Mouse (Mus musculus): ENCODE data around the gene Cops3. TPM values are rescaled to one million over a fixed set of nuclear protein-coding genes. Genes with fewer than 3 reads are reported as not detected.

Cops3 gene
- total RNA-seq, 2 experiments from 2014 or later = 64.3 to 70.6 TPM

- intact Hi-C loops (cut with DNase I) = no loop called here
- DNase-seq (ENCODE audit: low spot score in 2 of 2) = no peak
Measured at GRCm38 (mm10) chr11:59813276-59813675, 26.4 kb downstream of the Cops3 start.

DNA sequence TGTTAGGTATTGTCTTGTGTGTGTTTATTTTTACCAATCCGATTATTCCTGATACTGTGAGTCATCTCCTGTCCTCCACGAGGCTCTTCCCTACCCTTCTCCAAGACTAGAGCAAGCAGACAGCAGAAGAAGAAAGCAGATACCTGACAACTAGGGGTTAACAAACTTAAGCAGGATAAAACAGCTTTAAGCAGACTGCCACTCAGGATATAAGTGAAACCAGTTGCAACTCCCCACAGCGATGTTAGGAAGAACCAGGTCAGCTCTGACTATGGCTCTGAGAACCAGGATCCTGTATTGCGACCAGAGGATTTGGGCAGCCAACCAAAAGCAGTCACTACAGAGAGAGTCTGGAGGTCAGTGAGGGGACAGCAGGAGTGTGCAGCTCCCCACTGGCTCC is 28.4 kb downstream of the Cops3 start:
- no peak for DNase-seq (ENCODE audit: low spot score in 2 of 2)
- intact Hi-C loops (cut with DNase I) = no loop called here

DNA sequence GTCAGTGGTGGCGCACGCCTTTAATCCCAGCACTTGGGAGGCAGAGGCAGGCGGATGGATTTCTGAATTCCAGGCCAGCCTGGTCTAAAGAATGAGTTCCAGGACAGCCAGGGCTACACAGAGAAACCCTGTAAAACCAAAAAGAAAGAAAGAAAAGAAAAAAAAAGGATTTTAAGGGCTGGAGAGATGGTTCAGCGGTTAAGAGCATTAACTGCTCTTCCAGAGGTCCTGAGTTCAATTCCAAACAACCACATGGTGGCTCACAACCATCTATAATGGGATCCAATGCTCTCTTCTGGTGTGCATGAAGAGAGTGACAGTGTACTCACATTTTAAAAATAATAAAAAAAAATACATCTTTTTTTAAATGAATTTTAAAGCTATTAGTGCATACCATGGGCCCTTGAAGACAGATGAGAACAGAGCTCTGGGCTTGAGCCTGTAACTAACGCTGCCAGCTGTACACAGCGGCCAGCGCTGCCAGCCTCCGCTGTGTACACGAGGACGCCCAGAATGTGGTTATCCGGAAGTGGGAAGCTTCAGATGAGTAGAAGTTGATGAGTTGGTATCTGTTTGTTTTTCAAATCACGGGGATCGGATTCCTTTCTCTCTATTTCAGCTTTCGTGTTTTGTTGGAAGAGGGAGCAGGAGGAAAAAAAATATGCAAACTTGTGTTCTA is 29.0 kb downstream of the Cops3 start:
- intact Hi-C loops (cut with DNase I) = no loop called here
- DNase-seq (ENCODE audit: low spot score in 2 of 2) = no peak

DNA sequence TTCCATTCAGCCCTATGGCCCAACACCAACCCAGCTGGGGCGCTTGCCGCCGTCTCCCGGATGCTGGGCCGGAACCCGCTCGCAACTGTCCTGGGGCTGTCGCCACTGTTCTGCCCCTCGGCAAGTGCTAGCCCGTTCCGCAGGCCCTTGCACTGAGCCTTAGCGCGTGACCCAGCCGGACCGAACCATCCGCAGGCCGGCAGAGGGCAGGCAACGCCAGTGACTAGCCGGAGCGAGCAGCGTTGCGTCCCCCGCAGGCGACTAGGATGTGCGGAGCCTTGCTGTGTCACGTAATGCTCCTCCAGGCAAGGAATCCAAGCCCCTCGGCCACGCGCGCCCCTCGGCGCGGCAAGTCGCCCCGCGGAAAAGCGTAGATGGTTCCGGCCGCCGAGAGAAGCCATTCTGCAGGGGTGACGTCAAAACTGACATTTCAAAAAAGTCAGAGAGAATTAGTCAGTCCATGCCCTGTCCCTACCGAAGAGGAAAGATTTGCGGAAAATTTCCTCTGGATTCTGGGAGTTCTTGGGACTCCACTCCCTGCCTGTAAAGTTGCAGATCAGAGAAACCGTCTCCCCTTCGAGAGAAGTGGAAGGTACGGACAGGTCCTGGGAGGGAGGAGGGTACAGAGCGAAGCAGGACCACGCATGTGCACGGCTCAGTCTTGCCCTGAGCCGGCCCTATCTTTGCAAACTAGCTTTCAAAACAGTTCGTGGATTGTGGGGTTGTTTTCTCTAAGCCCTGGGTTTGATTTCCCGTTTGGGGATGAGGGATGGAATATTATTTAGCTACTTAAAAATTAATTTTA is 29.8 kb downstream of the Cops3 start, which contains the start of gene Flcn:
Gene Flcn, minus strand, starts transcription at position 347 of the 805 bp plus-strand sequence.
- intact Hi-C loops (cut with DNase I) = no loop called here
- DNase-seq (ENCODE audit: low spot score in 2 of 2) = peak; percentile 89

DNA sequence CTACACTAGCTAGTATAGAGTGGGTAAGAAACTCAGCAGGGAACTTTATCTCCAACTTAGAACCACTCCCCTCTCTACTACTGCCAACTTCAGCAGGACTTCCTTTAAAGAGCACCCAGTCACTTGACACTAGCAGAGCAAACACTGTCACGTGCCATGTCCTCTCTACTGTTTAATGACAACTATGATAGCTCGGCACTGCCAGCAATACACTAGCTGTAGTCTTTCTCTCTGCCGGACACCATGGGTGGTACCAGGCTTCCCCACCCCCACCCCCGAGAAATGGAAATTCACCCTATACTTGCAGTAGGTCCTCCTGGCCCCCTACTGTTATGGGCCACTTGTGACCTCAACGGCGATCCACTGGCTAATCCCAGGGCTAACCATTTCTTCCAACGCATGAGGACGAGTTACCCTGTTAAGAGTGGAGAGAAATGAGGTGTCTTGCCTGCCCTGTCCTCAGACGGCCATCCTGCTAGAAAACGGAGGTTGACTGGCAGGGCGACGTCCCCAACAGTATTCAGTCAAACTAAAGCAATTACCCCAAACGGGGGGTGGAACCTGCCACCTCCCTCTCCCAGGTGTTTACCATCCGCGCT is 30.5 kb downstream of the Cops3 start:
- peak in 1 of 2 experiments; percentile 14 for DNase-seq (ENCODE audit: low spot score in 2 of 2)
- intact Hi-C loops (cut with DNase I) = no loop called here

DNA sequence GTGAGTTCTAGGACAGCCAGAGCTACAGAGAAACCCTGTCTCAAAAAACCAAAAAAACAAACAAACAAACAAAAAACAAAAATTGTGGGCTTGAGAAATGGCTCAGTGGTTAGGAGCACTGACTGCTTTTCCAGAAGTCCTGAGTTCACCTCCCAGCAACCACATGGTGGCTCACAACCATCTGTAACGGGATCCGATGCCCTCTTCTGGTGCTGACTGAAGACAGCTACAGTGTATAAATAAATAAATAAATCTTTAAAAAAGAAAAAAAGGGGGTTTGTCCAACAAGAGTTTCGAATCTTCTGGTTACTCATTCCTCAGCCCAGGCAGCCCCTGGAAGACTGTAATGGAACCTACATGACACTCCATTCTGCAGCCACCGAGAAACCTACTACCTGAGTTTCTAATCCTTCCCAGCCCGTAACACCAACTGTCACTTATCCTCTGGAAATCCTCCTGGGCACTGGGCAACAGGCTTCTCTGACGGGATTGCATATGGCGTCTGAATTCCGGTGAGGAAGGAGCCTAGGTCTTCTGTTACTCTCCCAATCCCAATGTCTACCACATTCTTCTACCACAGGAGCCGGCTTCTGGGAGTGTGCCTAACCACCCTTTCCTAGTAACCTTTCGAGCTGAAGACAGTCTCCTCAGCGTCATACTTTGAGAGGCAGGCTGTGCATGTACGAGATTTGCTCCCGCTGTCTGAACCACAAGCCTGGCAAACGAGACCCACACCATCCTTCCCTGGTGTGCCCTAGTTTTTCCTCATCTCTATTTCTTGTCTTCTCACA is 31.3 kb downstream of the Cops3 start:
- DNase-seq (ENCODE audit: low spot score in 2 of 2) = no peak
- intact Hi-C loops (cut with DNase I) = no loop called here

GRCm38 (mm10) chr11:59805656-59806055 is 34.0 kb downstream of the Cops3 start:
- intact Hi-C loops (cut with DNase I) = no loop called here
- no peak for DNase-seq (ENCODE audit: low spot score in 2 of 2)

- no peak for DNase-seq (ENCODE audit: low spot score in 2 of 2)
- intact Hi-C loops (cut with DNase I) = no loop called here
Measured at GRCm38 (mm10) chr11:59805256-59805655, 34.4 kb downstream of the Cops3 start.

GRCm38 (mm10) chr11:59804409-59805110 is 35.1 kb downstream of the Cops3 start:
- intact Hi-C loops (cut with DNase I) = no loop called here
- no peak for DNase-seq (ENCODE audit: low spot score in 2 of 2)

- no peak for DNase-seq (ENCODE audit: low spot score in 2 of 2)
- intact Hi-C loops (cut with DNase I) = no loop called here
Measured at GRCm38 (mm10) chr11:59803516-59803915, 36.1 kb downstream of the Cops3 start.

DNA sequence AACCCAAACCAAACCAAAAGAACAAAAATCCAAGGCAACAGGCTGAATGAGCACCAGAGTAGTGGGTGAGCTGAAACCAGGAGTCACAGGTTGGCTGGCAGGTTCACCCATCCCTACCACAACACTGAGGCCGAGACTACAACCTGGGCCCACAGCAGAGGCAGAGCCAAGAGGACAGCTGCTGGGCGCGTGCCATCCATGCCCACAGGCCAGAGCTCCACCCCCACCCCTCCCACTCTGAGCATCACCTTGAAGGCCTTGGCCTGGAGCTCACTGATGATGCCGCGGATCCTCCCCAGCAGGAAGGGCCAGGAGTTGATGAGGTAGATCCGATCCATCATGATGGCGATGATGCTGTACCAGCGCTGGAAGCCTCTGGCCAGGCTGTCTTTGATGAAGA is 37.8 kb downstream of the Cops3 start:
- DNase-seq (ENCODE audit: low spot score in 2 of 2) = no peak
- intact Hi-C loops (cut with DNase I) = no loop called here

DNA sequence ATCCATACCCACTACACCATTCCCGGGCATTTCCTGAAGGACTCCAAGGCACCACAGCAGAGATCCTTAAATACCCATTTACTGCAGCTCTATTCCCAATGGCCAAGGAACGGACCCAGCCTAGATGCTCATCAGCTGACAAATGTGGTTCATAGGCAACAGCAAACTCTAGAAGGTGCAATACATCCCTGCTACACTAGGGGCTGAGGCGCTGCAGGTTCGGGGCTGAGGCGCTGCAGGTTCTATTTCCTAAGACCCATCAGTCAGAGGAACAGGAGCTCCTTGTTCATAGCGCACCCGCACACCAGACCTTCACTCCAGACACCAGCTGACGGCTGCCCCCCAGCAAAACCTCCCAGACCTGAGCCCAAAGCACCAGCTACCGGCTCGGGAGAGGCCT is 39.2 kb downstream of the Cops3 start:
- no peak for DNase-seq (ENCODE audit: low spot score in 2 of 2)
- intact Hi-C loops (cut with DNase I) = no loop called here

- DNase-seq (ENCODE audit: low spot score in 2 of 2) = no peak
- intact Hi-C loops (cut with DNase I) = no loop called here
Measured at GRCm38 (mm10) chr11:59793390-59793789, 46.2 kb downstream of the Cops3 start.

GRCm38 (mm10) chr11:59789311-59789710 is 50.3 kb downstream of the Cops3 start:
- DNase-seq (ENCODE audit: low spot score in 2 of 2) = no peak
- intact Hi-C loops (cut with DNase I) = loop anchor here (10.0 kb wide), 1 partner anchor 265 kb away; the partner anchor contains the start of gene Zkscan17

DNA sequence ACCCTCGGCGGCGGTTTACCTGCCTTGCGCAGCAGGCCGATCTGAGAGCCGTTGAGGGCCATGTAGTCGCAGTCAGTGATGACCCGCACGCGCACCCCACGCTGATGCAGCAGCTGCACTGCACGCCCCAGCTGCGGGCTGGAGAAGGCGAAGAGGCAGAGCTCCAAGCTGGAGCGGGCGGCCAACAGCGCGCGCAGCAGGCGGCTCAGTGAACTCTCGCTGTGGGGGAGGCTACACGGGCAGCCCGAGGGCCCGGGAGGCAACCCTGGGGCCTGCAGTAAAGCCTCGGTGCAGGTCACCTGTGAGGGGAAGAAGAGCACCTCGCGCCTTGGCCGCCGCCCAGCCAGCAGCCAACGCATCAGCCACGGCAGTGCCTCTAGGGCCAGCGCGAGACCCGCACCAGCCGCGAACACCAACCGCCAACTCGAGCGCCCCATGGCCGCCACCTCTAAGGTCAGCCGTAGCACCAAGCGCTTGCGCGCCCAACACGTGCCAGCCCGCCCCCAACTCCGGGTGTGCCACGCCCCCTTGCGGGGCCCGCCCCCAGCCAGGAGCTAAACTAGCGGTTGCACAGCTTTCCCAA is 52.3 kb downstream of the Cops3 start, which contains the start of gene Pld6:
Gene Pld6, minus strand, starts transcription at position 447 of the 583 bp plus-strand sequence.
- DNase-seq (ENCODE audit: low spot score in 2 of 2) = peak in 1 of 2 experiments; percentile 30
- intact Hi-C loops (cut with DNase I) = loop anchor here (10.0 kb wide), 1 partner anchor 262 kb away; the partner anchor contains the start of gene Zkscan17

GRCm38 (mm10) chr11:59786444-59787198 is 53.0 kb downstream of the Cops3 start:
- DNase-seq (ENCODE audit: low spot score in 2 of 2) = no peak
- intact Hi-C loops (cut with DNase I) = loop anchor here (10.0 kb wide), 1 partner anchor 262 kb away; the partner anchor contains the start of gene Zkscan17

- intact Hi-C loops (cut with DNase I) = loop anchor here (10.0 kb wide), 1 partner anchor 259 kb away; the partner anchor contains the start of gene Zkscan17
- DNase-seq (ENCODE audit: low spot score in 2 of 2) = no peak
Measured at GRCm38 (mm10) chr11:59783591-59783990, 56.0 kb downstream of the Cops3 start.

All from left cerebral cortex, postnatal 36 days (tissue).